In genomic region chr12:26532823-26533640, GRCm38 (mm10) we compare ENCODE assay signal across 8 mouse cellular contexts.
DNase-seq lines count a peak whose midpoint lies in the region; ATAC-seq lines count a peak whose summit lies in the region.

No protein-coding gene starts in this region.

- H3K9me3 ChIP-seq in forebrain, embryonic 16.5 days (ENCODE audit: control insufficient read depth, low read length), result no peaks in the 10 kb centered on the region
- H3K9me3 ChIP-seq in hindbrain, embryonic 12.5 days (replicated peaks), result no peaks in the 10 kb centered on the region

- no peaks in the 10 kb centered on the region for H3K27me3 ChIP-seq in forebrain, embryonic 16.5 days (replicated peaks; ENCODE audit: control insufficient read depth, insufficient read depth, low read length)
- no peaks in the 10 kb centered on the region; the same call in 1 of the 2 replicates for H3K27me3 ChIP-seq in hindbrain, embryonic 12.5 days

- peak; percentile 63 for DNase-seq in NIH3T3 (ENCODE audit: low read depth)
- peak; percentile 74 to 80 for DNase-seq in cerebellum, adult 18-20 months
- DNase-seq in layer of hippocampus, postnatal 14 days (ENCODE audit: low spot score in 2 of 2), result peak; percentile 84
- DNase-seq in lung, postnatal 36 days, result peak; percentile 76
- peak; percentile 78 to 88 for DNase-seq in right cerebral cortex, adult 2 months (ENCODE audit: low spot score in 2 of 2)
- peak; percentile 35 for DNase-seq in urinary bladder, postnatal 10 days (ENCODE audit: low spot score)

- 16% methylated on average over 13 of the region's 13 CpGs for WGBS in forebrain, embryonic 16.5 days
- WGBS in hindbrain, embryonic 12.5 days, result 28% methylated on average over 13 of the region's 13 CpGs

- H3K9ac ChIP-seq in forebrain, embryonic 16.5 days (replicated peaks; ENCODE audit: low read depth, low read length), result peak overlapping the region; percentile 40
- peak overlapping the region; percentile 38; the same call in 1 of the 2 replicates for H3K9ac ChIP-seq in hindbrain, embryonic 12.5 days

- H3K4me2 ChIP-seq in forebrain, embryonic 16.5 days (ENCODE audit: low read length), result peak overlapping the region; percentile 48
- peak overlapping the region; percentile 42 for H3K4me2 ChIP-seq in hindbrain, embryonic 12.5 days (replicated peaks)

- H3K4me1 ChIP-seq in forebrain, embryonic 16.5 days (replicated peaks; ENCODE audit: control insufficient read depth, insufficient read depth, low read length), result peaks cover 30% of the 10 kb centered on the region
- peaks cover 22% of the 10 kb centered on the region for H3K4me1 ChIP-seq in hindbrain, embryonic 12.5 days

- ATAC-seq in forebrain, embryonic 16.5 days, result peak; percentile 87
- ATAC-seq in hindbrain, embryonic 12.5 days (ENCODE audit: low FRiP score), result peak; percentile 83

- H3K36me3 ChIP-seq in forebrain, embryonic 16.5 days (ENCODE audit: control insufficient read depth, insufficient read depth), result no peaks in the 10 kb centered on the region
- H3K36me3 ChIP-seq in hindbrain, embryonic 12.5 days, result no peaks in the 10 kb centered on the region

- H3K27ac ChIP-seq in forebrain, embryonic 16.5 days (ENCODE audit: low read length), result peak overlapping the region; percentile 86
- peak overlapping the region; percentile 95 for H3K27ac ChIP-seq in hindbrain, embryonic 12.5 days

- H3K4me3 ChIP-seq in forebrain, embryonic 16.5 days (replicated peaks; ENCODE audit: low read length), result peak overlapping the region; percentile 20; the same call in 1 of the 2 replicates
- no peak overlapping the region; the same call in 1 of the 2 replicates for H3K4me3 ChIP-seq in hindbrain, embryonic 12.5 days
